In genomic region chr12:99966116-99966770, GRCm38 (mm10) we compare ENCODE assay signal across 8 mouse cellular contexts. TPM values are rescaled to one million over a fixed set of nuclear protein-coding genes. Genes with fewer than 3 reads are reported as not detected.
A peak's percentile ranks its signal among the peaks of the same experiment; 100 is the strongest.
DNase-seq lines count a peak whose midpoint lies in the region; ATAC-seq and TF ChIP-seq lines count a peak whose summit lies in the region.

No protein-coding gene starts in this region.

- H3K27me3 ChIP-seq in liver, adult 2 months (ENCODE audit: control insufficient read depth, insufficient read depth, low read length), result peaks cover 17% of the 10 kb centered on the region
- H3K27me3 ChIP-seq in embryonic facial prominence, embryonic 14.5 days (replicated peaks; ENCODE audit: control insufficient read depth, insufficient read depth, low read length), result peaks cover 70% of the 10 kb centered on the region
- peaks cover 26% of the 10 kb centered on the region; the same call in 1 of the 2 replicates for H3K27me3 ChIP-seq in hindbrain, postnatal 0 days (ENCODE audit: insufficient read depth, low read length)
- peaks cover 46% of the 10 kb centered on the region for H3K27me3 ChIP-seq in midbrain, embryonic 16.5 days (ENCODE audit: control insufficient read depth, insufficient read depth, low read depth, low read length)

- no peak for DNase-seq in liver, adult 2 months (ENCODE audit: extremely low read depth, low read depth, low spot score)
- DNase-seq in liver, result no peak
- no peak for DNase-seq in embryonic facial prominence, embryonic 14.5 days (ENCODE audit: low spot score)
- no peak for DNase-seq in hindbrain, postnatal 0 days (ENCODE audit: low spot score)
- no peak for DNase-seq in gastrocnemius, postnatal 14 days
- DNase-seq in yolk sac, embryonic 10.5 days (ENCODE audit: low spot score), result no peak
- no peak for DNase-seq in frontal cortex, postnatal 25 days (ENCODE audit: low spot score in 2 of 2)

- no peak for ATAC-seq in embryonic facial prominence, embryonic 14.5 days (ENCODE audit: low read depth)
- ATAC-seq in hindbrain, postnatal 0 days, result peak; percentile 39; the same call in 1 of the 2 replicates
- no peak for ATAC-seq in midbrain, embryonic 16.5 days

- peak overlapping the region; percentile 61 for H3K4me3 ChIP-seq in liver, adult 2 months (ENCODE audit: insufficient read depth, low read depth, low read length)
- peak overlapping the region; percentile 47 for H3K4me3 ChIP-seq in embryonic facial prominence, embryonic 14.5 days (ENCODE audit: low read depth, low read length)
- H3K4me3 ChIP-seq in hindbrain, postnatal 0 days (ENCODE audit: low read length), result peak overlapping the region; percentile 55
- peak overlapping the region; percentile 55 for H3K4me3 ChIP-seq in midbrain, embryonic 16.5 days (ENCODE audit: low read depth, low read length)

- no peaks in the 10 kb centered on the region for H3K36me3 ChIP-seq in liver, adult 2 months (ENCODE audit: control insufficient read depth, insufficient read depth, low read length)
- no peaks in the 10 kb centered on the region for H3K36me3 ChIP-seq in embryonic facial prominence, embryonic 14.5 days (ENCODE audit: control insufficient read depth, insufficient read depth, low read length)
- H3K36me3 ChIP-seq in hindbrain, postnatal 0 days (ENCODE audit: insufficient read depth, low read length), result no peaks in the 10 kb centered on the region
- H3K36me3 ChIP-seq in midbrain, embryonic 16.5 days (ENCODE audit: control insufficient read depth, insufficient read depth, low read length), result no peaks in the 10 kb centered on the region

- no peaks in the 10 kb centered on the region for H3K9me3 ChIP-seq in embryonic facial prominence, embryonic 14.5 days (ENCODE audit: control insufficient read depth, low read length)
- H3K9me3 ChIP-seq in hindbrain, postnatal 0 days (ENCODE audit: low read length), result no peaks in the 10 kb centered on the region
- H3K9me3 ChIP-seq in midbrain, embryonic 16.5 days (replicated peaks; ENCODE audit: control insufficient read depth, low read length, poor library complexity, severe bottlenecking), result no peaks in the 10 kb centered on the region

- no peak overlapping the region for H3K27ac ChIP-seq in liver, adult 2 months (replicated peaks; ENCODE audit: insufficient read depth, low read depth, low read length)
- H3K27ac ChIP-seq in embryonic facial prominence, embryonic 14.5 days (replicated peaks; ENCODE audit: low read depth, low read length), result no peak overlapping the region
- no peak overlapping the region for H3K27ac ChIP-seq in hindbrain, postnatal 0 days
- H3K27ac ChIP-seq in midbrain, embryonic 16.5 days (ENCODE audit: low read length), result no peak overlapping the region

- no peak for TF ChIP-seq CTCF in liver, adult 2 months (IDR thresholded peaks at IDR 0.05; ENCODE audit: low read depth, low read length)
- no peak for TF ChIP-seq CTCF in hindbrain, postnatal 0 days (IDR thresholded peaks at IDR 0.05; ENCODE audit: low read depth)

- no peak for TF ChIP-seq POLR2A in liver, adult 2 months (IDR thresholded peaks at IDR 0.05; ENCODE audit: extremely low read depth, insufficient read depth, low read length)

- intact Hi-C loops in gastrocnemius, postnatal 14 days (cut with DNase I; ENCODE audit: low total_unique reads), result no loop called here

- peaks cover 3% of the 10 kb centered on the region; the same call in 1 of the 2 replicates for H3K4me1 ChIP-seq in liver, adult 2 months (ENCODE audit: control insufficient read depth, insufficient read depth, low read length)
- H3K4me1 ChIP-seq in embryonic facial prominence, embryonic 14.5 days (ENCODE audit: control insufficient read depth, insufficient read depth, low read length), result peaks cover 18% of the 10 kb centered on the region; the same call in 1 of the 2 replicates
- H3K4me1 ChIP-seq in hindbrain, postnatal 0 days (ENCODE audit: insufficient read depth, low read length), result peaks cover 10% of the 10 kb centered on the region
- H3K4me1 ChIP-seq in midbrain, embryonic 16.5 days (ENCODE audit: control insufficient read depth, insufficient read depth, low read length), result peaks cover 20% of the 10 kb centered on the region

- H3K4me2 ChIP-seq in embryonic facial prominence, embryonic 14.5 days (ENCODE audit: low read depth, low read length), result peak overlapping the region; percentile 91
- peak overlapping the region; percentile 96 for H3K4me2 ChIP-seq in hindbrain, postnatal 0 days (ENCODE audit: low read depth, low read length)
- H3K4me2 ChIP-seq in midbrain, embryonic 16.5 days (ENCODE audit: low read length), result peak overlapping the region; percentile 84

- peak overlapping the region; percentile 65 for H3K9ac ChIP-seq in liver, adult 2 months (ENCODE audit: low read depth, low read length)
- peak overlapping the region; percentile 61 for H3K9ac ChIP-seq in embryonic facial prominence, embryonic 14.5 days (ENCODE audit: low read depth, low read length)
- H3K9ac ChIP-seq in hindbrain, postnatal 0 days (replicated peaks; ENCODE audit: low read length), result peak overlapping the region; percentile 44
- peak overlapping the region; percentile 71 for H3K9ac ChIP-seq in midbrain, embryonic 16.5 days (ENCODE audit: low read depth, low read length)

- no peaks in the 10 kb centered on the region for H3K79me2 ChIP-seq in liver, adult 2 months (ENCODE audit: control insufficient read depth, insufficient read depth, low read length)

- 11% methylated on average over 25 of the region's 25 CpGs for WGBS in liver, adult 2 months
- WGBS in embryonic facial prominence, embryonic 14.5 days, result 4% methylated on average over 25 of the region's 25 CpGs
- 6% methylated on average over 25 of the region's 25 CpGs for WGBS in hindbrain, postnatal 0 days
- WGBS in midbrain, embryonic 16.5 days, result 3% methylated on average over 25 of the region's 25 CpGs

RNA-seq across cellular contexts. Expression of gene Kcnk13, which starts 1.9 kb away (rescaled TPM):
- total RNA-seq in liver, adult 2 months (2014; rRNA removed), result 0.34 and 0.65 TPM in 2 replicates
- 0.22 and 0.23 TPM in 2 replicates for polyA plus RNA-seq in liver, adult 2 months (2012; rRNA removed)
- polyA plus RNA-seq in embryonic facial prominence, embryonic 14.5 days (2014; fragmentation: Nextera tagmentation; extraction: Ambion mirVana), result 3.4 and 4.6 TPM in 2 replicates
- 1.8 and 3.7 TPM in 2 replicates for total RNA-seq in hindbrain, postnatal 0 days (2014; rRNA removed)
- 1.9 and 2.4 TPM in 2 replicates for polyA plus RNA-seq in hindbrain, postnatal 0 days (2015; fragmentation: Nextera tagmentation; extraction: Ambion mirVana)
- 1.3 and 1.5 TPM in 2 replicates for polyA plus RNA-seq in midbrain, embryonic 16.5 days (2015; fragmentation: Nextera tagmentation; extraction: Ambion mirVana)
- total RNA-seq in gastrocnemius, postnatal 14 days (2021), result 1 to 10 TPM in 1 of 2 experiments, under 1 TPM in 1; 0.95 to 1.1 TPM
